In genomic region chr8:126665581-126666241, GRCm38 (mm10) we compare ENCODE assay signal across 8 mouse cellular contexts.
A peak's percentile ranks its signal among the peaks of the same experiment; 100 is the strongest.
DNase-seq lines count a peak whose midpoint lies in the region; ATAC-seq and TF ChIP-seq lines count a peak whose summit lies in the region.

No protein-coding gene starts in this region.

- H3K9me3 ChIP-seq in hindbrain, embryonic 13.5 days, result no peaks in the 10 kb centered on the region
- no peaks in the 10 kb centered on the region for H3K9me3 ChIP-seq in lung, embryonic 16.5 days (ENCODE audit: control insufficient read depth, low read length)

- peaks cover 39% of the 10 kb centered on the region for H3K4me1 ChIP-seq in cerebellum, adult 2 months (ENCODE audit: control insufficient read depth, insufficient read depth, low read length)
- H3K4me1 ChIP-seq in hindbrain, embryonic 13.5 days (replicated peaks), result peaks cover 92% of the 10 kb centered on the region
- H3K4me1 ChIP-seq in lung, embryonic 16.5 days (replicated peaks; ENCODE audit: control insufficient read depth, insufficient read depth, low read length), result peaks cover 78% of the 10 kb centered on the region

- peak overlapping the region; percentile 61 for H3K9ac ChIP-seq in hindbrain, embryonic 13.5 days
- H3K9ac ChIP-seq in lung, embryonic 16.5 days (ENCODE audit: low read length), result peak overlapping the region; percentile 69

- no peaks in the 10 kb centered on the region for H3K36me3 ChIP-seq in hindbrain, embryonic 13.5 days
- no peaks in the 10 kb centered on the region for H3K36me3 ChIP-seq in lung, embryonic 16.5 days (ENCODE audit: control insufficient read depth, insufficient read depth, low read length)

- ATAC-seq in hindbrain, embryonic 13.5 days (ENCODE audit: low FRiP score), result no peak
- peak; percentile 8; the same call in 1 of the 2 replicates for ATAC-seq in lung, embryonic 16.5 days (ENCODE audit: low read depth)

- no peak for TF ChIP-seq CTCF in cerebellum, adult 2 months (IDR thresholded peaks at IDR 0.05; ENCODE audit: borderline replicate concordance, insufficient read depth, low read depth, low read length)

- H3K27ac ChIP-seq in cerebellum, adult 2 months (ENCODE audit: insufficient read depth, low read length), result peak overlapping the region; percentile 90
- H3K27ac ChIP-seq in hindbrain, embryonic 13.5 days, result peak overlapping the region; percentile 99
- H3K27ac ChIP-seq in lung, embryonic 16.5 days (ENCODE audit: low read length), result peak overlapping the region; percentile 100

- peak; percentile 86 to 96 for DNase-seq in adrenal gland, adult (ENCODE audit: inconsistent age in 2 of 2, low spot score in 1 of 2)
- DNase-seq in cerebellum, adult 2 months, result peak; percentile 84 to 89
- DNase-seq in frontal cortex, postnatal 36 days (ENCODE audit: low spot score in 2 of 2), result peak; percentile 67 to 75
- DNase-seq in layer of hippocampus, postnatal 14 days (ENCODE audit: low spot score in 2 of 2), result peak; percentile 76 to 79
- peak; percentile 38 for DNase-seq in retina, embryonic 14.5 days (ENCODE audit: low spot score)
- no peak for DNase-seq in spleen, postnatal 36 days (ENCODE audit: low spot score in 2 of 2)

- WGBS in cerebellum, adult 2 months, result 2% methylated on average over 18 of the region's 18 CpGs
- 18% methylated on average over 18 of the region's 18 CpGs for WGBS in hindbrain, embryonic 13.5 days
- WGBS in lung, embryonic 16.5 days, result 2% methylated on average over 18 of the region's 18 CpGs

- H3K4me2 ChIP-seq in hindbrain, embryonic 13.5 days, result peak overlapping the region; percentile 35
- peak overlapping the region; percentile 53 for H3K4me2 ChIP-seq in lung, embryonic 16.5 days (ENCODE audit: low read depth, low read length)

- TF ChIP-seq POLR2A in cerebellum, adult 2 months (IDR thresholded peaks at IDR 0.05; ENCODE audit: borderline replicate concordance, insufficient read depth, low read length), result peak; percentile 47; the same call in 1 of the 2 replicates

- no peaks in the 10 kb centered on the region for H3K27me3 ChIP-seq in cerebellum, adult 2 months (ENCODE audit: control insufficient read depth, insufficient read depth, low read length)
- no peaks in the 10 kb centered on the region for H3K27me3 ChIP-seq in hindbrain, embryonic 13.5 days
- H3K27me3 ChIP-seq in lung, embryonic 16.5 days (ENCODE audit: control insufficient read depth, insufficient read depth, low read depth, low read length), result no peaks in the 10 kb centered on the region

- peak overlapping the region; percentile 35 for H3K4me3 ChIP-seq in cerebellum, adult 2 months (replicated peaks; ENCODE audit: insufficient read depth, low read depth, low read length)
- no peak overlapping the region for H3K4me3 ChIP-seq in hindbrain, embryonic 13.5 days
- H3K4me3 ChIP-seq in lung, embryonic 16.5 days (ENCODE audit: low read length), result peak overlapping the region; percentile 26

Comparison
In these comparisons a context has a peak if more than half of its experiments do, and no peak if none do; other contexts are left out.
1. DNase-seq: peak in adrenal gland, adult (2 of 2), cerebellum, adult 2 months (2 of 2), frontal cortex, postnatal 36 days (2 of 2), layer of hippocampus, postnatal 14 days (2 of 2) and retina, embryonic 14.5 days (single experiment); none in spleen, postnatal 36 days (0 of 2).
2. Peak in every context shown above with its lines, with median percentiles within 50 percentile points of each other: H3K27ac ChIP-seq.